Mouse (Mus musculus) MEL (cell line): ENCODE data around the gene Dcst1. TPM values are rescaled to one million over a fixed set of nuclear protein-coding genes. Genes with fewer than 3 reads are reported as not detected.

Source experiments
- DNase-seq: peaks from one replicate; pipeline ENCODE4 v3.0.0; 2011; ENCODE audit warnings: low read depth, low spot score
- H3K27ac ChIP-seq: 2 replicates; pipeline ENCODE4 v1.5.1; 2012; ENCODE audit warnings: low read depth, mild to moderate bottlenecking, control low read depth, low read length, moderate library complexity; ENCODE audit not compliant: control insufficient read depth
- H3K27me3 ChIP-seq, 2 experiments: fragments of 150-350 bp in 1 of 2; sonication (generic) in 1 of 2; 2 replicates each; pipeline ENCODE4 v1.6.1; 2012; ENCODE audit warnings: low read length in 2 of 2, mild to moderate bottlenecking in 2 of 2, improper control_type of control experiment in 1 of 2, moderate library complexity in 1 of 2; ENCODE audit not compliant: insufficient read depth in 2 of 2, control insufficient read depth in 1 of 2
- H3K36me3 ChIP-seq, 2 experiments: 2 replicates each; pipeline ENCODE4 v1.6.1; 2012 to 2014; ENCODE audit warnings: low read length in 2 of 2, improper control_type of control experiment in 1 of 2, inconsistent platforms in 1 of 2, mild to moderate bottlenecking in 1 of 2; ENCODE audit not compliant: insufficient read depth in 2 of 2, control insufficient read depth in 1 of 2
- H3K4me1 ChIP-seq, 2 experiments: fragments of 150-350 bp in 1 of 2; sonication (generic) in 1 of 2; 2 replicates each; pipeline ENCODE4 v1.6.1; 2012; ENCODE audit warnings: low read length in 2 of 2, improper control_type of control experiment in 1 of 2, mild to moderate bottlenecking in 1 of 2; ENCODE audit not compliant: insufficient read depth in 2 of 2, control insufficient read depth in 1 of 2
- H3K4me3 ChIP-seq, 2 experiments: fragments of 150-350 bp in 1 of 2; sonication (generic) in 1 of 2; 2 replicates each; pipeline ENCODE4 v1.5.1; 2012; ENCODE audit warnings: low read depth in 2 of 2, low read length in 2 of 2, mild to moderate bottlenecking in 2 of 2, moderate library complexity in 2 of 2, control low read depth in 1 of 2, improper control_type of control experiment in 1 of 2; ENCODE audit not compliant: control insufficient read depth in 1 of 2, insufficient read depth in 1 of 2
- H3K79me2 ChIP-seq: 2 replicates; pipeline ENCODE4 v1.6.1; 2012; ENCODE audit warnings: mild to moderate bottlenecking, low read length, moderate library complexity; ENCODE audit not compliant: control insufficient read depth, poor library complexity, insufficient read depth
- H3K9ac ChIP-seq: 2 replicates; pipeline ENCODE4 v1.6.1; 2012; ENCODE audit warnings: low read depth, mild to moderate bottlenecking, control low read depth, low read length, moderate library complexity; ENCODE audit not compliant: control insufficient read depth, poor library complexity, severe bottlenecking
- H3K9me3 ChIP-seq: fragments of 150-350 bp; sonication (generic); replicated peaks from 2 replicates; pipeline ENCODE4 v1.6.1; 2012; ENCODE audit warnings: mild to moderate bottlenecking, low read length, improper control_type of control experiment, moderate library complexity; ENCODE audit not compliant: insufficient read depth
- BHLHE40 ChIP-seq: IDR thresholded peaks from 2 replicates; pipeline ENCODE4 v1.6.1; 2012; ENCODE audit warnings: low read depth, mild to moderate bottlenecking, inconsistent platforms, low read length, improper control_type of control experiment, borderline replicate concordance
- ELF1 ChIP-seq: IDR thresholded peaks from 2 replicates; pipeline ENCODE4 v1.6.1; 2014; ENCODE audit warnings: low read depth, mild to moderate bottlenecking, inconsistent platforms, low read length, improper control_type of control experiment, moderate library complexity
- ETS1 ChIP-seq: IDR thresholded peaks from 2 replicates; pipeline ENCODE4 v1.6.1; 2012; ENCODE audit warnings: low read depth, mild to moderate bottlenecking, inconsistent platforms, low read length, improper control_type of control experiment, moderate library complexity
- HCFC1 ChIP-seq: IDR thresholded peaks from 2 replicates; pipeline ENCODE4 v1.6.1; 2012; ENCODE audit warnings: low read depth, mild to moderate bottlenecking, inconsistent platforms, low read length, improper control_type of control experiment, moderate library complexity
- MYC ChIP-seq: IDR thresholded peaks from 2 replicates; pipeline ENCODE4 v1.6.1; 2011; ENCODE audit warnings: low read depth, mild to moderate bottlenecking, low read length, improper control_type of control experiment, moderate library complexity
- NELFE ChIP-seq: IDR thresholded peaks from 2 replicates; pipeline ENCODE4 v1.6.1; 2011; ENCODE audit warnings: low read depth, low read length, improper control_type of control experiment
- POLR2A ChIP-seq, 2 experiments: IDR thresholded peaks; 2 replicates each; pipeline ENCODE4 v1.6.1; 2011 to 2012; ENCODE audit warnings: low read length in 2 of 2, mild to moderate bottlenecking in 2 of 2, control low read depth in 1 of 2, improper control_type of control experiment in 1 of 2, low read depth in 1 of 2, moderate library complexity in 1 of 2; ENCODE audit not compliant: control insufficient read depth in 1 of 2, insufficient read depth in 1 of 2, poor library complexity in 1 of 2
- POLR2AphosphoS2 ChIP-seq: IDR thresholded peaks from 2 replicates; pipeline ENCODE4 v1.6.1; 2011; ENCODE audit warnings: low read length, improper control_type of control experiment
- RAD21 ChIP-seq: IDR thresholded peaks from 2 replicates; pipeline ENCODE4 v1.6.1; 2011; ENCODE audit warnings: mild to moderate bottlenecking, low read depth, low read length, improper control_type of control experiment
- RCOR1 ChIP-seq: IDR thresholded peaks from 2 replicates; pipeline ENCODE4 v1.6.1; 2012; ENCODE audit warnings: low read depth, mild to moderate bottlenecking, inconsistent platforms, low read length, improper control_type of control experiment
- SIN3A ChIP-seq: IDR thresholded peaks from 2 replicates; pipeline ENCODE4 v1.6.1; 2012; ENCODE audit warnings: low read length, improper control_type of control experiment, inconsistent platforms
- TAL1 ChIP-seq: IDR thresholded peaks from 2 replicates; pipeline ENCODE4 v1.6.1; 2012; ENCODE audit warnings: mild to moderate bottlenecking, inconsistent platforms, low read length, moderate library complexity, mixed read lengths
- UBTF ChIP-seq: IDR thresholded peaks from 2 replicates; pipeline ENCODE4 v1.6.1; 2012; ENCODE audit warnings: low read depth, mild to moderate bottlenecking, inconsistent platforms, low read length, improper control_type of control experiment, moderate library complexity, borderline replicate concordance; ENCODE audit not compliant: insufficient read depth
- USF1 ChIP-seq: IDR thresholded peaks from 2 replicates; pipeline ENCODE4 v1.6.1; 2014; ENCODE audit warnings: low read depth, mild to moderate bottlenecking, inconsistent platforms, low read length, improper control_type of control experiment, moderate library complexity
- USF2 ChIP-seq, 2 experiments: IDR thresholded peaks; 2 replicates each; pipeline ENCODE4 v1.6.1; 2011 to 2012; ENCODE audit warnings: improper control_type of control experiment in 2 of 2, low read length in 2 of 2, borderline replicate concordance in 1 of 2, inconsistent platforms in 1 of 2, low read depth in 1 of 2, mild to moderate bottlenecking in 1 of 2; ENCODE audit not compliant: insufficient read depth in 1 of 2
- ZMIZ1 ChIP-seq: IDR thresholded peaks from 2 replicates; pipeline ENCODE4 v1.6.1; 2012; ENCODE audit warnings: low read depth, mild to moderate bottlenecking, inconsistent platforms, low read length, improper control_type of control experiment, moderate library complexity
- polyA plus RNA-seq, 2 experiments: library from polyadenylated mRNA; stranded (reverse) in 1 of 2; unstranded in 1 of 2; fragments of >175 nt in 1 of 2; fragments of >200 nt in 1 of 2; gene quantifications; 2 replicates each; pipeline versions ENCODE4 v1.2.1 to v1.2.4; 2012; ENCODE audit warnings: low replicate concordance in 2 of 2, low read depth in 1 of 2; ENCODE audit not compliant: insufficient read length in 2 of 2, insufficient read depth in 1 of 2, missing spikeins in 1 of 2
- total RNA-seq: library from RNA; depleted of rRNA; stranded (reverse); fragments of 300-350 nt; gene quantifications from 2 replicates; pipeline ENCODE4 v1.2.3, GENCODE M21; 2012

Dcst1 gene
- total and polyA plus RNA-seq, 3 experiments: 0.08 to 0.29 TPM; not detected in 1

GRCm38 (mm10) chr3:89354816-89355511 lies 10.1 kb downstream of the Dcst1 start (continued):
- TF ChIP-seq TAL1 (no peak), USF2 (IDR thresholded peaks at IDR 0.05; ENCODE audit: borderline replicate concordance in 1 of 2, insufficient read depth in 1 of 2, low read depth in 1 of 2, low read length in 2 of 2) (no peak), HCFC1 (no peak), ELF1 (peak; percentile 29; the same call in 1 of the 2 replicates)

- TF ChIP-seq POLR2AphosphoS2: no peak
- TF ChIP-seq NELFE: no peak
- no peak for TF ChIP-seq ETS1
- TF ChIP-seq RCOR1: no peak
- TF ChIP-seq RAD21: no peak
- TF ChIP-seq MYC: no peak
- TF ChIP-seq BHLHE40: no peak
- no peak for TF ChIP-seq POLR2A (IDR thresholded peaks at IDR 0.05; ENCODE audit: control insufficient read depth in 1 of 2, insufficient read depth in 1 of 2, low read depth in 1 of 2, low read length in 2 of 2, poor library complexity in 1 of 2)
- TF ChIP-seq ZMIZ1: no peak
- no peak for TF ChIP-seq UBTF
- no peak for TF ChIP-seq USF1
- TF ChIP-seq SIN3A: no peak
- TF ChIP-seq, all 39 proteins: peak for 0
- no peaks in the 10 kb centered on the region for H3K27me3 ChIP-seq
- H3K4me1 ChIP-seq: peaks cover 0 to 19% of the 10 kb centered on the region in 2 experiments; a peak in 2 of 4 replicates
These were observed 13.8 kb downstream of the Dcst1 start for GRCm38 (mm10) chr3:89351271-89351670.

More at GRCm38 (mm10) chr3:89351271-89351670, 13.8 kb downstream of the Dcst1 start:
- no peak for DNase-seq
- Histone ChIP-seq H3K9ac (no peak overlapping the region), H3K4me3 (no peak overlapping the region), H3K9me3 (no peaks in the 10 kb centered on the region), H3K79me2 (peaks cover 3% of the 10 kb centered on the region; the same call in 1 of the 2 replicates), H3K36me3 (peaks cover 0 to 7% of the 10 kb centered on the region in 2 experiments; a peak in 2 of 4 replicates), H3K27ac (no peak overlapping the region)
